ENCODE assay signal across 10 mouse cellular contexts in genomic region chr5:44798493-44798892, GRCm38 (mm10). TPM values are rescaled to one million over a fixed set of nuclear protein-coding genes. Genes with fewer than 3 reads are reported as not detected.
DNase-seq lines count a peak whose midpoint lies in the region; ATAC-seq and TF ChIP-seq lines count a peak whose summit lies in the region.
"Had no signal": no experiment of that assay in that cellular context is flagged by ENCODE, and none has a peak within 500 bp of the region (broad histone marks: within the 10 kb centered on the region; RNA-seq: fewer than 3 reads in every experiment).

No protein-coding gene starts in this region.

- TF ChIP-seq CTCF in kidney, adult 2 months (conservative IDR thresholded peaks at IDR 0.05; ENCODE audit: insufficient read depth, insufficient read length, low read depth, low read length) = no peak
- no peak for TF ChIP-seq CTCF in midbrain, postnatal 0 days (IDR thresholded peaks at IDR 0.05)

- no peaks in the 10 kb centered on the region for H3K27me3 ChIP-seq in kidney, adult 2 months (replicated peaks; ENCODE audit: control insufficient read depth, insufficient read depth, low read length)
- H3K27me3 ChIP-seq in embryonic facial prominence, embryonic 15.5 days = no peaks in the 10 kb centered on the region
- no peaks in the 10 kb centered on the region for H3K27me3 ChIP-seq in hindbrain, embryonic 16.5 days (replicated peaks; ENCODE audit: control insufficient read depth, insufficient read depth, low read length)
- H3K27me3 ChIP-seq in midbrain, postnatal 0 days (ENCODE audit: insufficient read depth, low read length) = no peaks in the 10 kb centered on the region

- H3K9ac ChIP-seq in embryonic facial prominence, embryonic 15.5 days = peak overlapping the region; percentile 33
- peak overlapping the region; percentile 50 for H3K9ac ChIP-seq in hindbrain, embryonic 16.5 days (ENCODE audit: low read depth, low read length)
- peak overlapping the region; percentile 66 for H3K9ac ChIP-seq in midbrain, postnatal 0 days (replicated peaks; ENCODE audit: low read length, poor library complexity, severe bottlenecking)

- H3K4me3 ChIP-seq in kidney, adult 2 months (ENCODE audit: insufficient read depth, low read depth, low read length) = peak overlapping the region; percentile 63
- H3K4me3 ChIP-seq in embryonic facial prominence, embryonic 15.5 days (replicated peaks) = peak overlapping the region; percentile 51
- peak overlapping the region; percentile 49 for H3K4me3 ChIP-seq in hindbrain, embryonic 16.5 days (ENCODE audit: low read length)
- peak overlapping the region; percentile 53 for H3K4me3 ChIP-seq in midbrain, postnatal 0 days (ENCODE audit: low read depth, low read length)

- peak overlapping the region; percentile 60 for H3K4me2 ChIP-seq in embryonic facial prominence, embryonic 15.5 days (replicated peaks)
- peak overlapping the region; percentile 74 for H3K4me2 ChIP-seq in hindbrain, embryonic 16.5 days (ENCODE audit: low read length)
- H3K4me2 ChIP-seq in midbrain, postnatal 0 days (ENCODE audit: low read depth, low read length, poor library complexity, severe bottlenecking) = peak overlapping the region; percentile 70

- peak; percentile 23 for DNase-seq in kidney, adult 2 months
- DNase-seq in kidney, postnatal 10 days = no peak
- DNase-seq in midbrain, postnatal 0 days (ENCODE audit: low spot score) = no peak
- no peak for DNase-seq in cerebellum, postnatal 10 days
- no peak for DNase-seq in B cell, adult 2 months
- DNase-seq: right cerebral cortex, postnatal 4 days had no signal

- TF ChIP-seq POLR2A in kidney, adult 2 months (IDR thresholded peaks at IDR 0.05; ENCODE audit: low read depth, low read length) = no peak

- ATAC-seq in embryonic facial prominence, embryonic 15.5 days (ENCODE audit: insufficient number of reproducible peaks, low FRiP score, low TSS enrichment, low read depth) = 0 out of 2 replicates have a peak, but pooled peaks have one; percentile 36
- no peak for ATAC-seq in hindbrain, embryonic 16.5 days
- no peak for ATAC-seq in midbrain, postnatal 0 days (ENCODE audit: low FRiP score)
- ATAC-seq in megakaryocyte progenitor cell, adult 5-6 weeks (replicated peaks; ENCODE audit: poor library complexity) = no peak

- H3K9me3 ChIP-seq in embryonic facial prominence, embryonic 15.5 days (replicated peaks) = no peaks in the 10 kb centered on the region
- no peaks in the 10 kb centered on the region for H3K9me3 ChIP-seq in hindbrain, embryonic 16.5 days (ENCODE audit: control insufficient read depth, low read length)
- H3K9me3 ChIP-seq in midbrain, postnatal 0 days (ENCODE audit: low read length) = no peaks in the 10 kb centered on the region
- H3K9me3 ChIP-seq: G1E had no signal

- H3K36me3 ChIP-seq in kidney, adult 2 months (ENCODE audit: control insufficient read depth, insufficient read depth, low read length) = no peaks in the 10 kb centered on the region
- H3K36me3 ChIP-seq in embryonic facial prominence, embryonic 15.5 days = no peaks in the 10 kb centered on the region
- no peaks in the 10 kb centered on the region for H3K36me3 ChIP-seq in hindbrain, embryonic 16.5 days (ENCODE audit: control insufficient read depth, insufficient read depth, low read length)
- no peaks in the 10 kb centered on the region for H3K36me3 ChIP-seq in midbrain, postnatal 0 days (ENCODE audit: insufficient read depth, low read length)
- H3K36me3 ChIP-seq: G1E had no signal

- WGBS in kidney, adult 2 months = 14% methylated on average over 3 of the region's 3 CpGs
- 9% methylated on average over 3 of the region's 3 CpGs for whole genome bisulfite sequencing in embryonic facial prominence, embryonic 15.5 days
- WGBS in hindbrain, embryonic 16.5 days = under 1% methylated on average over 3 of the region's 3 CpGs
- 2% methylated on average over 3 of the region's 3 CpGs for WGBS in midbrain, postnatal 0 days

- H3K4me1 ChIP-seq in kidney, adult 2 months (ENCODE audit: control insufficient read depth, insufficient read depth, low read length) = no peaks in the 10 kb centered on the region
- H3K4me1 ChIP-seq in embryonic facial prominence, embryonic 15.5 days = peaks cover 25% of the 10 kb centered on the region
- H3K4me1 ChIP-seq in hindbrain, embryonic 16.5 days (ENCODE audit: control insufficient read depth, insufficient read depth, low read depth, low read length) = peaks cover 4% of the 10 kb centered on the region; the same call in 1 of the 2 replicates
- H3K4me1 ChIP-seq in midbrain, postnatal 0 days (ENCODE audit: insufficient read depth, low read length) = 0 out of 2 replicates have a peak, but pooled peaks cover 2% of the 10 kb centered on the region

- peak overlapping the region; percentile 77 for H3K27ac ChIP-seq in kidney, adult 2 months (ENCODE audit: insufficient read depth, low read depth, low read length)
- H3K27ac ChIP-seq in embryonic facial prominence, embryonic 15.5 days (replicated peaks) = peak overlapping the region; percentile 55; the same call in 1 of the 2 replicates
- no peak overlapping the region; the same call in 1 of the 2 replicates for H3K27ac ChIP-seq in hindbrain, embryonic 16.5 days (ENCODE audit: low read depth, low read length)
- H3K27ac ChIP-seq in midbrain, postnatal 0 days (ENCODE audit: low read depth, low read length) = no peak overlapping the region

RNA-seq across cellular contexts. Expression of gene Ldb2, which starts 1.0 kb away (rescaled TPM):
- 37.7 and 55.0 TPM in 2 replicates for polyA plus RNA-seq in kidney, adult 2 months (2012; rRNA removed)
- polyA plus RNA-seq in embryonic facial prominence, embryonic 15.5 days (2015; fragmentation: Nextera tagmentation; extraction: Ambion mirVana) = 41.0 and 45.6 TPM in 2 replicates
- polyA plus RNA-seq in hindbrain, embryonic 16.5 days (2015; fragmentation: Nextera tagmentation; extraction: Ambion mirVana) = 41.0 and 51.0 TPM in 2 replicates
- 47.6 and 63.6 TPM in 2 replicates for total RNA-seq in midbrain, postnatal 0 days (2014; rRNA removed)
- 66.5 and 78.0 TPM in 2 replicates for polyA plus RNA-seq in midbrain, postnatal 0 days (2015; fragmentation: Nextera tagmentation; extraction: Ambion mirVana)
- not detected in 2 replicates for total RNA-seq in megakaryocyte progenitor cell, adult 5-6 weeks (2015)
- not detected in 2 replicates for total RNA-seq in megakaryocyte progenitor cell, adult 5-6 weeks (2017)
- polyA plus RNA-seq: G1E had no signal

Comparison
In these comparisons a context has a peak if more than half of its experiments do, and no peak if none do; other contexts are left out.
1. H3K27ac ChIP-seq: peak in kidney, adult 2 months (single experiment) and embryonic facial prominence, embryonic 15.5 days (single experiment); none in hindbrain, embryonic 16.5 days (single experiment) and midbrain, postnatal 0 days (single experiment).
2. Peak in every context shown above with its lines, with median percentiles within 50 percentile points of each other: H3K4me3 ChIP-seq, H3K4me2 ChIP-seq and H3K9ac ChIP-seq.